Mouse (Mus musculus) embryonic stem cell, embryonic (primary cell): Measurements from ENCODE around the gene Usp50.

Source experiments
- CTCF ChIA-PET, 4 experiments: fragments of 300-600 bp in 2 of 4; fragments of 350-600 bp in 2 of 4; sonication (Branson Sonifier 250); formaldehyde crosslinking; loops; one replicate each; lab custom pipeline; 2022; ENCODE audit warnings: inconsistent platforms in 2 of 4; lab: Charles Lee
- POLR2A ChIA-PET, 4 experiments: fragments of 300-600 bp in 2 of 4; fragments of 350-600 bp in 2 of 4; sonication (Branson Sonifier 250); formaldehyde crosslinking; loops; one replicate each; lab custom pipeline; 2022; ENCODE audit warnings: antibody characterized with exemption in 4 of 4, inconsistent platforms in 1 of 4; lab: Charles Lee

Gene Usp50

GRCm38 (mm10) chr2:126695285-126695684, 88.0 kb downstream of the Usp50 start:
- CTCF ChIA-PET = no interaction called here
- POLR2A ChIA-PET = interaction anchor here in 2 of 4 experiments (0.5 to 1.8 kb wide), 3 partner anchors 10 to 12 kb away, joined by 3 to 7 read pairs (median 4); partner anchors contain the start of gene Usp8 (in 2 of the 2)

GRCm38 (mm10) chr2:126691290-126691689, 92.0 kb downstream of the Usp50 start:
- POLR2A ChIA-PET = interaction anchor here in 3 of 4 experiments (0.6 to 1.4 kb wide), 3 partner anchors 12 to 93 kb away, joined by 3 to 6 read pairs (median 4); partner anchors contain the start of gene Usp8 (in 1 of the 3)
- CTCF ChIA-PET = no interaction called here

- ChIA-PET CTCF (no interaction called here), POLR2A (interaction anchor here in 1 of 4 experiments (0.6 kb wide), 1 partner anchor 205 kb away, joined by 3 read pairs; no protein-coding TSS in a partner anchor)
Measured at GRCm38 (mm10) chr2:126682937-126683336, 100.3 kb downstream of the Usp50 start.

- CTCF ChIA-PET = no interaction called here
Measured at GRCm38 (mm10) chr2:126682333-126682732, 100.9 kb downstream of the Usp50 start.

GRCm38 (mm10) chr2:126677366-126677765, 105.9 kb downstream of the Usp50 start:
- ChIA-PET POLR2A (interaction anchor here (0.5 to 2.7 kb wide), 25 partner anchors 10 to 1594 kb away, joined by 3 to 21 read pairs (median 4); partner anchors contain the start of genes Trpm7 (in 2 of the 4) and Usp8 (in 2 of the 4)), CTCF (interaction anchor here in 2 of 4 experiments (0.7 to 0.9 kb wide), 2 partner anchors 14 to 46 kb away, joined by 4 to 7 read pairs; no protein-coding TSS in a partner anchor)

More at GRCm38 (mm10) chr2:126682333-126682732, 100.9 kb downstream of the Usp50 start:
- POLR2A ChIA-PET = interaction anchor here in 1 of 4 experiments (0.6 to 0.9 kb wide), 2 partner anchors 245 to 252 kb away, joined by 3 read pairs; no protein-coding TSS in a partner anchor

- POLR2A ChIA-PET = interaction anchor here in 2 of 4 experiments (0.6 to 2.7 kb wide), 11 partner anchors 9 to 450 kb away, joined by 3 to 18 read pairs (median 4); partner anchors contain the start of gene Usp8 (in 1 of the 2)
- CTCF ChIA-PET = no interaction called here
Measured at GRCm38 (mm10) chr2:126676122-126676515, 107.2 kb downstream of the Usp50 start, which contains the start of gene Gabpb1. Gabpb1 (minus strand) TSS chr2:126676337.

- POLR2A ChIA-PET = interaction anchor here (0.6 to 1.6 kb wide), 25 partner anchors 9 to 450 kb away, joined by 3 to 15 read pairs (median 4); partner anchors contain the start of genes Blvra (in 2 of the 4), Usp8 (in 2 of the 4), Slc27a2 (in 1 of the 4) and Trpm7 (in 1 of the 4)
- CTCF ChIA-PET = interaction anchor here in 1 of 4 experiments (0.6 kb wide), 1 partner anchor 22 kb away, joined by 3 read pairs; no protein-coding TSS in a partner anchor
Measured at GRCm38 (mm10) chr2:126675169-126676121, 107.8 kb downstream of the Usp50 start.

- POLR2A ChIA-PET = interaction anchor here (0.6 to 1.8 kb wide), 23 partner anchors 9 to 534 kb away, joined by 3 to 15 read pairs (median 4); partner anchors contain the start of genes Blvra (in 2 of the 4), Usp8 (in 2 of the 4), 1810024B03Rik (in 1 of the 4) and Slc27a2 (in 1 of the 4)
- CTCF ChIA-PET = interaction anchor here in 1 of 4 experiments (0.6 kb wide), 1 partner anchor 21 kb away, joined by 3 read pairs; no protein-coding TSS in a partner anchor
Measured at GRCm38 (mm10) chr2:126674441-126675168, 108.7 kb downstream of the Usp50 start.

- ChIA-PET POLR2A (interaction anchor here in 3 of 4 experiments (0.6 to 1.8 kb wide), 11 partner anchors 17 to 924 kb away, joined by 3 to 10 read pairs (median 4); partner anchors contain the start of genes Usp8 (in 2 of the 3), 1810024B03Rik (in 1 of the 3), Snrnp200 (in 1 of the 3) and Trpm7 (in 1 of the 3)), CTCF (no interaction called here)
Measured at GRCm38 (mm10) chr2:126673317-126674242, 109.7 kb downstream of the Usp50 start.

GRCm38 (mm10) chr2:126668621-126669252, 114.5 kb downstream of the Usp50 start:
- ChIA-PET CTCF (no interaction called here), POLR2A (no interaction called here)

GRCm38 (mm10) chr2:126665984-126666383, 117.3 kb downstream of the Usp50 start:
- ChIA-PET POLR2A (interaction anchor here in 2 of 4 experiments (0.6 to 1.2 kb wide), 2 partner anchors 9 to 12 kb away, joined by 4 read pairs; no protein-coding TSS in a partner anchor), CTCF (interaction anchor here in 2 of 4 experiments (0.7 to 1.2 kb wide), 2 partner anchors 72 to 1018 kb away, joined by 3 to 5 read pairs; no protein-coding TSS in a partner anchor)

GRCm38 (mm10) chr2:126663481-126663880, 119.8 kb downstream of the Usp50 start:
- ChIA-PET POLR2A (interaction anchor here (0.6 to 1.3 kb wide), 7 partner anchors 8 to 97 kb away, joined by 3 to 4 read pairs (median 3); no protein-coding TSS in a partner anchor), CTCF (interaction anchor here (0.5 to 1.6 kb wide), 14 partner anchors 11 to 88 kb away, joined by 3 to 17 read pairs (median 4); no protein-coding TSS in a partner anchor)
